Mouse (Mus musculus) frontal cortex, postnatal 14 days (tissue): ENCODE measurements around the gene Sel1l2.
"Not testable (repeated sequence)": the region's sequence is repeated elsewhere in the genome, so short reads cannot be mapped to it uniquely, and the experiment has no call there.

ENCODE experiments used
- DNase-seq, 2 experiments: peaks; one replicate each; pipeline ENCODE4 v3.0.0; 2022; ENCODE audit warnings: low spot score in 2 of 2

Sel1l2 gene

DNA sequence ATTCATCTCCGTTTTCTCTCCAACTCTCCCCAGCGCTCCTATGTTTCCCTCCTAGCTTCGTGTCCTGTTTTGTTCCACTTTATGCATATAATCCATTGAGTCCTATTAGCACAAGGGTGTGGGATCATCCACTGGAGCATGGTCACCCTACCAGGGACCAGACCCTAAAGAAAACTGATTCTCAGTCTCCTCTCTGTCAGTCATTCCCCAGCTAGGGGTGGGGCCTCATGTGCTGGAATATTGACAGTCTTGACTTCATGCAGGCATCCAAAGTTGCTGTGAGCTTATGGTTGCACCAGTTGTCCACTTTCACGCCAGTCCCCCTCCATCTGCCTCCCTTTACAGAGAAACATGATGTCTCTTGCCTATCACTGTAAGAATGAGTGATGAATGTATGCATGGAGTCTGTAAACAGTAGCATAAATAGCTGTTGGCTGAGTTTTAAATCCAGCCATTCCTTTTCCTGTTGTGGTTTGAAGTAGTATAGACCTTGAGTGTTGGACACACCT, 174.9 kb downstream of the Sel1l2 start:
- no peak for DNase-seq

DNA sequence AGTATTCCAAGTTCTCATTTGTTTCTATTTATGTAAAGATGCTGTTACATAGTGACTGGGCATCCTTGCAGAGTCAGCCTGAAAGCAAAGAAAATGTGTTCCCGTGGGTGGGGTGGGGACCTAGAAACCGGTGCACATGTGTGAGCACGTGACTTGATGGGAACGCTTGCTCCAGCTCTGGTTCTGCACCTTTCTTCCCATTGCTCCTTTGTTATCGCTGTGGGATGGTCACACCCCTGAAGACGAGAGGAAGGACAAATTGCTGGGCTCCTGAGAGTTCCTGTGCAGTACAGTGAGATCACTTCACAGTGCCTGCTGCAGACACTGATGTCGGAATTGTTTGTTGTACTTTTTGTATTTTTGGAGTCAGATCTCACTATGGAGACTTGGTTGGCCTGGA, 185.8 kb downstream of the Sel1l2 start:
- DNase-seq, result no peak

- peak in 1 of 2 experiments; percentile 19 for DNase-seq
Observed at GRCm38 (mm10) chr2:140202573-140202972, 186.9 kb downstream of the Sel1l2 start.

GRCm38 (mm10) chr2:140200713-140201112, 188.8 kb downstream of the Sel1l2 start:
- no peak for DNase-seq

DNA sequence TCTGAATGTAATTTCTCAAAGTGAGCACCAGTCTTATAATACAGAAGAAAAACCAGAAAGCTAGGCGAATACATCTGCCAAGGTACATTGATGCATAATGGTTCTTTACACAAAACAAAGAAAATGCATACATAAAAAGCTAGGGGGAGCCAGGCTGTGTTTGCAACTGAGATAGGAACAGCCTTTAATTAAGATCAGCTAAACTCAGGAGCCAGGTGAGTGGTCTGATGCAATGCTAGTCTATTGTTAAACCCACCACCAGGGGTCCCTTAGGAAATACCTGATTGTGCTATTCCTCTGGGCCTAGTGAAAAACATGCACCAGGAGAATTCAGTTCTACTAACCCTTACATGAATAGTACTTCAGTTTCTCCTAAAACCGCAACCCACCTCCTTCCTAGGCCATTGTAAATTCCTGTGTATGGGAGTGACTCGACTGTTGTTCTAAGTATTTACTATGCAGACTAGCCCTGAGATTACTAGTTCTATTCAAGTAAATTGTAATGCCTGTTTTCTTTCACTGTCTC, 203.8 kb downstream of the Sel1l2 start:
- not testable (repeated sequence) for DNase-seq
